Mouse (Mus musculus) cerebellum, postnatal 4 days (tissue): ENCODE measurements at regions not wholly inside any gene's neighbourhood (a gene's known extent, or its start where the extent isn't known, plus 50 kb on each side); places are given as distances from the start of the nearest gene placed in this dataset.
"Not testable (repeated sequence)": the region's sequence is repeated elsewhere in the genome, so short reads cannot be mapped to it uniquely, and the experiment has no call there.

Source experiments
- DNase-seq, 2 experiments: peaks; one replicate each; pipeline ENCODE4 v3.0.0; 2022; ENCODE audit warnings: low spot score in 2 of 2, mixed read lengths in 1 of 2

DNA sequence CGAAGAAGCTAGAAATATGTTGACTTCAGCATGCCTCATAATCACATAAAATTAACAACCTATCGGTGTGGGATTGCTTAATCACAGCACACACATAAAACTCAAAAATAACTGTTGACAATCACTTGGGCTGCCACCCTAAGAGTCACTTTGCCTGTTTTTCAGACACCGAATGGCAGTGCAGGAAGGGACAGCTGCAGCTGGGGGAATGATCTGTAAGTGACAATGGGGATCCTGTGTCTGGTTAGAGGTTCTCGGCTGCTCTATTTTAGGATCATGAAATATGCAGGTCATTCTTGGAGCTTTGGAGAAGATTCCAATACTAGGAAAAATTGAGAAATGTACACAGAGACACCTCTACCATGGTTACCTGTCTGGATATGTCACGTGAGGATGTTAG is 54.4 kb upstream of the Tcf12 start:
- no peak for DNase-seq

- no peak for DNase-seq
Observed at GRCm38 (mm10) chr9:72166611-72167010, 54.9 kb upstream of the Tcf12 start.

- no peak for DNase-seq
Observed at GRCm38 (mm10) chr9:72169231-72169630, 57.6 kb upstream of the Tcf12 start.

DNA sequence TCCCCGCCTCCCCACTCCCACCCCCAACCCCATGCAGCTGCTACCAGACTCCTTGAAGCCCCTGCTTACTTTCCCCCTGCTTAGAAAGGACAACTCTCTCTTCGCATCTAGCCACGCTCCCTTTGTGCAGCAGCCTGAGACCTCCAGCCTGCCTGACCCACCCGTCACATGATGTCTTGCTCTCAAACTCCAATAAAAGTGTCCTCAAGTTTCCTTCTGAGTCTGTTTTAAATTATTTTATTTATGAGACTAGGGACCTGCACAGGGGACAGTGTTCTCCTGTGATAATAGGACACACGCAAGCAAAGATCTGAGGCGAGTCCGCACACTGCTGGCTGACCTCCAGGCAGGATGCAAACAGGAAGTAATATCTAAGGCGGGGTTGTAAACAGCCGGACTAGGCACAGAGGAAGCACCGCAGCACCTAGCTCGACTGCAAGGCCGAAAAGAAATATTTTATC is 58.1 kb upstream of the Tcf12 start:
- DNase-seq = peak in 1 of 2 experiments; percentile 25

GRCm38 (mm10) chr9:72170235-72170634 is 58.6 kb upstream of the Tcf12 start:
- no peak for DNase-seq

- DNase-seq = no peak
Observed at GRCm38 (mm10) chr9:72172331-72172730, 60.7 kb upstream of the Tcf12 start.

GRCm38 (mm10) chr9:72180972-72181371 is 69.3 kb upstream of the Tcf12 start:
- no peak for DNase-seq

- DNase-seq = no peak
Observed at GRCm38 (mm10) chr9:72183336-72183735, 71.7 kb upstream of the Tcf12 start.

- peak in 1 of 2 experiments; percentile 59 for DNase-seq
Observed at GRCm38 (mm10) chr9:72183925-72184324, 72.3 kb upstream of the Tcf12 start.

DNA sequence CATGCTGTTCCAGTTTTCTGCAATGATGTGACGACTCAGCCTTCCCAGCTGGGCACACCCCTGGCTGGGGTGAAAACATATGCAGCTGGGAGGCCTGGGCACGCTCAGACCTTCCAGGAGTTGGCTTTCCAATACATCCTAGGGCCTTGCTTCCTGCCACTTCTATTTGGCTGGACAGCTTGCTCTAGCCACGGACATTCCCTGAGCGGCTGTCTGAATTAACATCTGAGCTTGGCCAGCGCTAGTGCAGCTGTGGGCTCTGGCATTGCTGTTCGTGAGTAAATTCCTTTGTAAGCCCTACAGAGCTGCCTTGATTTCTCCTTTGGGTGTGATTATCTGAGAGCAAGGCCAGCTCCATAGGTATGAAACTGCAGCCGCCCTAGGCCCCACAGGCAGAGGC is 78.2 kb upstream of the Tcf12 start:
- DNase-seq = no peak

- DNase-seq = no peak
Observed at GRCm38 (mm10) chr9:72190631-72191030, 79.0 kb upstream of the Tcf12 start.

- DNase-seq = no peak
Observed at GRCm38 (mm10) chr9:72191091-72191490, 79.4 kb upstream of the Tcf12 start.

DNA sequence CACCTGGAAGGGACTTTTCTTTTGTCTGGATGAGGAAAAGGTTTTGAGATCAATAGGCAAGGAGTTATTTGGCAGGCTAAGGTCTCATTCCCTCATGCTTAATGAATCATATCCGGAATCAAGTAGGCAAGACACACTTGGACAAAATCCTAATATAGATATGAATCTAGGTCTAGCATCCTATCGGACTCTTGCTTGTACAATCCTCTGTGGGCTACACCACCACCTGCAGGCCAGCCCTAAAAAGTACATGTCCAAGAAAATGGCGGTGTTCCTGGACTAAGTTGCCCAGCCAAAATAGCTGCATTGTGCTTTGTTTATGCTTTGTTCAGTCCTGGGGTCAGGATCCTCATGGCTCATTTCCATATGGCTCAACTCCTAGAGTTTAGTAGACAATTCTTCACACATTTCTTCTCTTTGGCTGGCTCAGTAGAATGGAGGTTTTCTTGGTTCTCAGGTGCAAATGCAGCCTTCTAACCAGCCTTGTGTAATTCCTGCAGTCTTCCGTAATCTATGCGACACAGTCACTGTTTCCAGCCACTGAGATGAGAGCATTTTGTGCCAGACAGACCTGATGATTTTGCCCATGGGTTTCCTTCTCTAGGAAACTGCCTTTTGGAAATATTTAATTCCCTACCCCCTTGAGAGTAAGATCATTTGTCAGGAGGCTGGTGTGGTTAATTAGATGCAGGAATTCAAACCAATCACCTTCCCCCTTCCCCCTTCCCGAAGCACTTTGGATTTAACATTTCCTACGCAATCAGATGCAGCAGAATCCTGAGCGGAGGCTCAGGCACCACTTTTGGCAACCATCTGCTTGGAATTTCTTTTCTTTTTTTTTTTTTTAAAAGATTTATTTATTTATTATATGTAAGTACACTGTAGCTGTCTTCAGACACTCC is 80.6 kb upstream of the Tcf12 start:
- peak; percentile 38 to 51 for DNase-seq

DNA sequence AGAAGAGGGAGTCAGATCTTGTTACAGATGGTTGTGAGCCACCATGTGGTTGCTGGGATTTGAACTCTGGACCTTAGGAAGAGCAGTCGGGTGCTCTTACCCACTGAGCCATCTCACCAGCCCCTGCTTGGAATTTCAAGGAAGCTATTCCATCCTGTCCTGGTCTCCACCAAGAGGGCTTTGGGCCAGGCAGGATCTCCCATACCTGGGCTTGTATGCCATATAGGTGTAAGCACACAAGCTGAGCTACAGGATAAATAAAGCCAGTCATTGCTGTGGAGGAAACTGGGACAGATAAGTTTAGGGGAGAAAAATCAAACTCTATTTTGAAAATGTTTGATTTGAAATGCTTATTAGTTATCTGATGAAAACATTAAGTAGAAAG is 81.3 kb upstream of the Tcf12 start:
- DNase-seq = not testable (repeated sequence)

GRCm38 (mm10) chr9:72195348-72195747 is 79.3 kb upstream of the Zfp280d start:
- no peak for DNase-seq

GRCm38 (mm10) chr9:72196626-72197330 is 77.9 kb upstream of the Zfp280d start:
- DNase-seq = peak in 1 of 2 experiments; percentile 18

DNA sequence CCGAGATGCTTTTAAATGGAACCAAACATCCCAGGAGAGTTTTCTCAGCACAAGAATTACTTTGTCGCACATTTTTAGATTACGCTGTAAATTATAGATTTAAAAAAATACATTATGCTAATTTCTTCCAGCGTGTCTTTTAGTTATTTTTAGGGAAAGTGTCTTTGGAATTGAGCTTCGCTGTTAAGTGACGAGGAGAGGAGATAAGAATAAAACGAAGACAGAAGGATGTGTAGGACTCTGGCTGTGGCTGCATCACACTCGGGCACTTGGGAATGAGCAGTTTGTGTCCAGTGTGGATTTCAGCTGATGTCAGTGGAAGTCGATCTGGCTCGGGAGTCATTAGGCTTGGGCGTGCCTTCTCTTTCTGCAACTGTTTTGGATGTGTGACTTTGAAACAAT is 77.3 kb upstream of the Zfp280d start:
- no peak for DNase-seq

- DNase-seq = no peak
Observed at GRCm38 (mm10) chr9:72198976-72199375, 75.7 kb upstream of the Zfp280d start.

GRCm38 (mm10) chr9:72204357-72204905 is 70.2 kb upstream of the Zfp280d start:
- DNase-seq = no peak

DNA sequence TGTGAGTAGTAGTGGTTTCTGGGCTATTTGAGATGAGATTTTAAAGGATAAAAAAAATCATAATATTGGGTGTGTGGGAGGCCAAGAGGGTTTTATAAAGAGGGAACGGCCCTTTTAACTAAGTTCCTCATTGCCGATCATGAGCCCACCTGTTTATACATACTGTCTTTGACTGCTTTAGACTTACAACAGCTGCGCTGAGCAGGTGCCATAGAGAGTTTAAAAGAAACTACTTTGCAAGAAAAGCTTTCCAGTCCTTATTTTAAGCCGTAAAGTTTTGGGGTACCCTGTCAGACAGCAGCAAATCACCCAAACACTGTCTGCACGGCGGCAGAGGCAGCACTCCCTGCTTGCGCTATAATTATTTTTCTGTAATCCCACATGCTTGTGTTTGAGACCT is 68.8 kb upstream of the Zfp280d start:
- no peak for DNase-seq

- no peak for DNase-seq
Observed at GRCm38 (mm10) chr9:72206911-72207310, 67.7 kb upstream of the Zfp280d start.

- DNase-seq = no peak
Observed at GRCm38 (mm10) chr9:72208296-72208695, 66.4 kb upstream of the Zfp280d start.
